Mouse (Mus musculus) c-Kit-positive CD71-positive TER-119-positive erythroid progenitor cells, embryonic 14.5 days (primary cell): ENCODE data around the gene Cacna1c.

Experiments
- DNase-seq: peaks from one replicate; pipeline ENCODE4 v3.0.0-alpha.2; 2013; ENCODE audit warnings: low spot score

Cacna1c gene

GRCm38 (mm10) chr6:118958529-118958928 is 237.7 kb downstream of the Cacna1c start:
- no peak for DNase-seq

DNA sequence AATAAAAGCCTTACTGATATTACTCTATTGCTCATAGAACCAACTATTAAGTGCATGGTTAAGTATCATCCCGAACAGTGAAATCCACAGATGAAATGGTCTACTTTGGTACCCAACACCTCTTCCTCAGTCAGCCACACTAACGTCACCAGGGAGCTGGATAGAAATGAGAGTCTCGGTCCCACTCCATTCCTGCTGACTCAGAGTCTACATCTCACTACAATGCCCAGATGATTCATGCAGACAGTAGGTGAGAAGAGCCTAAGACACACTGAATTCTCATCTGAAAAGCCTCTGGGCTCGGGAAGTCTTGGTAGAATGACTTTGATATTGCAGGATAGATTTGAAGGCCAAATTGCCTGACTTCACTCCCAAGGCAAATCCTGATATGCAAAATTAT is 240.0 kb downstream of the Cacna1c start:
- no peak for DNase-seq

GRCm38 (mm10) chr6:118955777-118956176 is 240.4 kb downstream of the Cacna1c start:
- DNase-seq: no peak

DNA sequence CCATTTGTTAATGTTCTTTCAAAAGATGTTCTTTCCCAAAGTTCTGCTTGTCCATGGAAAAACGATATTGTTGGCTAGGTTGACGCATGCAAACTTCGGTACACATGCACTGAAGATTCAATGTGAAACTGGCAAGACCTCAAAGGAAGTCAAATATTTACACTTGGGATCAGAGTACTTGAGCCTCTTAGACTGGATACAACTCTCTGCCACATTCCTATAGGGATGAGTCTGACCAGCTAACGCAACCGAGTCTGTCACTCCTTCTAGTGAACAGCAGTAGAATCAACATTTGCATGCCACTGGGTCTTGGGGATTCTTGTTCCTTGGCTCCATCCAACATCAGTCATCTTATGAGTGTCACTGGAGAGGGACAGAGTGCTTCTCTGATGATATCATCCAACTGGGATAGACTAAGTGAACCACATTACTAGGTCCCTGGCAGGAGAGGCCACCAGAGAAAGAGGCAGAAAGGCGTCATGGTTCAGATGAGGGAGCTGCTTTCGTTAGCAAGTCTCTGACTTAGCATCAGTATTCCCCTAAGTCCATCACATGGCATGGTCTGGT is 241.1 kb downstream of the Cacna1c start:
- no peak for DNase-seq

GRCm38 (mm10) chr6:118952377-118952776 is 243.8 kb downstream of the Cacna1c start:
- DNase-seq: no peak

DNA sequence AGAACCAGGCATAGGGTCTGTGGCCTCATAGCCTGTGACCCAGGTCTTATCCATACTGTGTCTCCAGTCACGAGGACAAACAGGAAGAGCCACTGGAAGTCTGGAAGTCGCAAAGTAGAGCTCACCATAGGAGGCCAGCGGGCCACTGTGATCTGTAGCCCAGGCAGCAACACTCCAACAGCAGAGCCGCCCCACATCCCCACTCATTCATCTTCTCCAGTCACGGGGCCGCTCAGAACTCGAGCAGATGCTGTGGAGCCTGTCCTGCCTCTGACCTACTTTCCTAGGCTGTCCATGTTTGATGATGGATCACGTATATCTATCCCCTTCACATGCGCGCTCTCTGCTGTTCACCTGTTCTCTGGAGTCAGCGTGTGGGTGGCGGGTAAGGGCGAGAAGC is 246.0 kb downstream of the Cacna1c start:
- DNase-seq: no peak

GRCm38 (mm10) chr6:118947286-118947685 is 248.9 kb downstream of the Cacna1c start:
- DNase-seq: no peak

GRCm38 (mm10) chr6:118946660-118947059 is 249.6 kb downstream of the Cacna1c start:
- DNase-seq: no peak

DNA sequence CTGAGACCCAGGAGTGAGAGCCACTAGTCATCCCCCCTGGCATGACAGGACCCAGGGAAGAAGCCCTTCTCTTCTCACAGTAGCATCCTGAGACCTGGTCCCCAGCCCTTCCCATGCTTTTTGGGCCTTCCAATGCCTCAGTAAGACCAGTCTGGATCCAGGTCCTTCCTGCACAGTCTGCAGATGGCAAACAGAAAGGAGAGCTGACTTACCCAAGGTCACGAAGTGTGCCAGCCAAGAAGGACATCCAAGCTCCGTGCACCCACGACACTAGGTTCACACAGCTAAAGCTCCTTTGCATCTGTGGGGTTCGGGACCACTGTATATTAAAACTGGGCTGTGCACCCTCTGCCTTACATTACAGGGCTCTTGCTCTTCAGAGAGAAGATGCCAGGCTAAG is 252.1 kb downstream of the Cacna1c start:
- no peak for DNase-seq

GRCm38 (mm10) chr6:118941816-118942215 is 254.4 kb downstream of the Cacna1c start:
- DNase-seq: no peak

GRCm38 (mm10) chr6:118941036-118941435 is 255.2 kb downstream of the Cacna1c start:
- DNase-seq: no peak

GRCm38 (mm10) chr6:118939626-118940025 is 256.6 kb downstream of the Cacna1c start:
- DNase-seq: no peak

DNA sequence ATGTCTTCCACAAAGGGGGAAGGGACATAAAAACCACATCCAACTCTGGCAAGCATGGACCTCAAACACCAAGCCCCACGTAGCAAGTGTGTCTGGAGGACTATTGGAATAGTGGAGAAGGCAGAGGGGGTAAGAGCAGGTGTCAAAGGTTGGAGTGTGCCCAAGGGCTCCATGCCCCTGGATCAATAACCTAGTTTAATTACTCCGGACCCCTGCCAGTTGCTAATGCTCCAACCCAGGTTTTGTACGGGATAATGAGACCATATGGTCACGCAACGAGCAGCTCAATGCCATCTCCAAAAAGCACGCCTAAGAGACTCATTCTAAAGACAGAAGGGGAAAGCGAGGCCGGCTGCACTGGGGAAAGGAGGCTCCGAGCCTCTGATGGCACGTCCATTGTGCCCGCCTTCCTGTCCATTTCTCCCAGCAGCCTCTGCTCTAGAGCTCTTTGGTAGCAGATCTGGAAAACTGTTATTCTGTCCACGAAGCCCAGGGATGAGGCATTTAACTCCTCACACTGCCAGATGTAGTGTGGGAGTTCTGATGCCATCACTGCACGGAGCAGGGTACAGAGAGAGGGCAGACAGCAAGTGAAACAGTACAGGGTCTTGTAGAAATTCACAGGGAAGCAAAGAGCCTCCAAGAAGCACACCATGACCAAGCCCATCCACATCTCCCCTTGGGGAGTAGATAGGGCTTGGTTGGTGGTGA is 257.7 kb downstream of the Cacna1c start:
- no peak for DNase-seq

DNA sequence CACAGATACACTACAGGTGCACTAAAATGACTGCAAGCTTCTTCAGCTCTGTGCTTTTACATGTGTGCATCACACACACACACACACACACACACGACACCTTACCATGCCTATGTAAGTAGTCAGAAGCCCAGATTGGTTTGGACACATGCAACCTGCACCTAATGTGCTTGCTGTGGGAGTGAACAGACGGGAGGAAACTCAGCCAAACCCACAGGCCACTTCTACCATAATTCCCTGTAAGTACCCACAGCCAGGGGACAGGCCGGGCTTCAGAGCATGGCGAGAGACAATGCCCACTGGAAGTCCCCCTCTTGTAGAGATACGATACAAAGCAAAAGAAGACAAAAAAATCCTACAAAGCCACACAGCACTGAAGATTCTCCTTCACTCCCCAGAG is 258.7 kb downstream of the Cacna1c start:
- DNase-seq: no peak

DNA sequence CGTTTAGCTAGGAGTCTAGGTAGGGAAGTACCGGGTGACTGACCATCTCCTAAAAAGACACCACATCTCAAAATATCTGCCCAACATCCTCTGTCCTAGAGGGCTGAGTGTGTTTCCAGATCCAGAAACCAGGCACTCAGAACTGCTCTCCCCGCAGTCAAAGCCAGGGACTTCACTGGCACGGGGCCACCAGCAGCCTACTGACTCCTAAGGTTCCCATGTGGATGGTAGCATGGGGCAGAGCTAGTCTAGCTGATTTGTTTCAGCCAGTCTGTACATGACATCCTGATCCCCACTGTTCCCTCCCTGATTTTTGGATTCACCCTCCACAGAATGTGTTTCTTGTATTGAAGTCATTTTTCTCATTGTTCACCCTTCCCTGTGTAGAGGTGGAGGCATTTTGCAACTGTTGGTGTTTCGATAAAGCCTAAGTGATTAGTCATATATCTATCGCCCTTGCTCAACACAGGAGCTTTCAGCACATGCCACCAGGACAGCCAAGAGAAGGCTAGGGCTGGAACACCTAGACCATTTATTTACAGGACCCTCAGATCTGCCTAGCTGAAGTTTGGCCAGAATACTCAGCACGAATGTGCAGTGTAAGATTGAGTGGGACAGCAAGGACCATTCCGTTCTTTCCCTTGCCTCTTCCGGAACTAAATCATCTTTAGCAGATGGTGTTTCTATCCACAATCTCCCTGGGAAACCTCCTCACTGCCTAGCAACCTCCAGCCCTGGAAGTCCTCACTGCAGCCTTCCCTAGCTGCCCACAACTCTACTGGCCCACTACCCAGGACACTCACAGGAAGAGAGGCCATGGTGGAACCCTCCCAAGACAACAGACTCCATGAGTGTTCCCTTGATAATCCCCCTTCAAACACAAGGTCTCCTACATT is 260.4 kb downstream of the Cacna1c start:
- DNase-seq: no peak

DNA sequence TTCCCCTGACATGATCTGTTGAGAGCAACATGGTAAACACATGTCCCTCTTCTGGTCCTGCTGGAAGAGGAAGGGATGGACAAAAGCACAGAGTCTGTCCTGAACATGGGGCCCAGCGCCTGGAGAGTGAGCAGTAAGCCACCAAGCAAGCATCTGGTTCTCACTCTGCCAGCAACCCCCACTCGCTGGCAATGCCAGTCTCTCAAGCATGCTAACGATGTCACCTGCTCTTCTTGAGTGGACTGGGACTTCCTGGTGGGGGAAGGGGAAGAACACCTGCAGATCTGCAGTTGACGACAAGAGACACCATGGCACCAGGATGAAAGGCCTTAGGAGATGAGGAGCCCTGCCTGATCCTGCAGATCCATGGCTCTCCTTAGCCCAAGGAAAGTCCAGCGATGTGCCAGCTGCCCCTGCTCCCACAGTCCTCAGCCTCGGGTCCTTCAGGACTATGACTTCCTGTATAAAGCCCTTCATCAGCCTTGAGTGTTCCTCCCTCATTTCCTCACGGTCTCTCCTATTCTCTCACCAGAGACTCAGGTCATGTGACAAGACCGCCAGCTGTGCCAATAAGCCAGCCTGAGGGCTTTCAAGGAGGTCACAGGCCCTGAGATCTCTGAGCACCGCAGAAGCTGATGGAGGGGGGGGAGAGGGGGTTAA is 261.8 kb downstream of the Cacna1c start:
- DNase-seq: no peak

DNA sequence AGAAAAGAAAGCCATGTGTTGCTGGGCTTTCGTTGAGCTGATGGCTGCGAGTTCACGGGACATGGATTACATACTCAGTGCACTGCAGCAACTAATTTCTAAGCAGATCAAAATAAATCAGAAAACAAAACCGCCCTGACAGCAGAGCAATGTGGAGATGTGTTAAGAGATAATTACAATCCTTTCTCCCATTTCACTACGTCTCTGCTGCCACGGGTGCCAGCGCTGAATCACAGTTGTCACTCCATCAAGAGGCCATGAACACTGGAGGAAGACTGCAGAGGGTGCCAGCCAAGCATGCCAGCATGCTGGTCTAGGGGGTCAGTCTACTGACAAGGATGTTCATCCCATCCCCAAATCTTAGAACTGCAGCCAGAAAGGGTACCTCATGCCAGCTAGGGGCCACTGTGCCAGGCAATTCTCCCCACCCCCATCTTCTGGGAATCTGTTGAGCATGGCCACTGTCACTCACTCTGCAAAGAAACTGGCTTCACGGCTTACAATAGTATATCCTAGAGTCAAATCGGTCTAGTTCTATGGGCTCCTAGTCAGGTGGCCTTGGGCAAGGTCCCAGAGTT is 263.1 kb downstream of the Cacna1c start:
- no peak for DNase-seq

- DNase-seq: no peak
Observed at GRCm38 (mm10) chr6:118932002-118932700, 264.1 kb downstream of the Cacna1c start.

DNA sequence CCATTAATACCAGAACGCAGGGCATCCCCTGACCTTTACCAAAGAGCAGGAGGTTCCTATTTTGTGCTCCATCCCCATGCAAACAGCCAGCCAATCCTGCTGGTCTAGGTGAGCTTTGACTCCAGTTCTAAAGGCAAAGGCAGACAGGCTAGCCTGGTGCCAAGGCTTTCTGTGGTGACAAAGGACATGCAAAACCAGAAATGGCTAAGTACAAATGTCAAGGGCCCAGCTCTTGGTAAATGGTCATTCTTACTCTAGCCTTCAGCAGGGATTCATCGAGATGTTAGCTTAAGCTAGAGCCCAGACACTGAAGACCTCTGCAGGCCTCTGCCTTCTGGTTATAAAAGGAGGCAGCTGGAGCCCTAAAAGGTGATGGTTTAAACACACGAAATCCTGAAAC is 269.5 kb downstream of the Cacna1c start:
- DNase-seq: no peak

- no peak for DNase-seq
Observed at GRCm38 (mm10) chr6:118924426-118924825, 271.8 kb downstream of the Cacna1c start.

DNA sequence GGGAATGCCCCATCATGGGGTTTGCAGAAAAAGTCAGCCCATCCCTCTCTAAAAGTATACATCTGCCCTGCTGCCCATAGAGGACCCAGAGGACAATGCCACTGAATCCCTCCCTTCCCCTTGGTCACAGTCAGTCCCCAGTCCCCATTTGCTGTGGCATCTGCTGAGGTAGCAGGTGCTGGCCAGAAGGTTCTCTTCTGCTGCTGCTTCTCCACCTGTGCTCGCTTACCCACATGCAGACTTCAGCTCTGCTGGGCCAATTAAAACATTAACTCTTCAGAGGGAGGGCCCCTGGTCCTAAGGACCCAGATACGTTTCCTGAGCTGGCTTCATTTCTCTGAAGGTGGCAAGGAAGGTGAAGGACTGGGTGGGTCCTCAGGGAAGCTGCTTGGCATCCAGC is 272.3 kb downstream of the Cacna1c start:
- no peak for DNase-seq

- no peak for DNase-seq
Observed at GRCm38 (mm10) chr6:118923212-118923577, 273.0 kb downstream of the Cacna1c start.
